Mouse (Mus musculus) kidney, postnatal 0 days (tissue): Measurements from ENCODE around the gene Bbx. TPM values are rescaled to one million over a fixed set of nuclear protein-coding genes. Genes with fewer than 3 reads are reported as not detected.

Source experiments
- ATAC-seq: fragments of 200-750 bp; cut with Nextera tagmentation; replicated peaks from 2 replicates; pipeline ENCODE4 v1.8.0; 2017; ENCODE audit warnings: low read depth, moderate number of reproducible peaks, moderate TSS enrichment, moderate library complexity; ENCODE audit not compliant: low FRiP score
- DNase-seq: peaks from one replicate; pipeline ENCODE4 v3.0.0-alpha.2; 2016; ENCODE audit warnings: low spot score
- H3K27ac ChIP-seq: fragments of 300-500 bp; sonication (generic); 2 replicates; pipeline ENCODE4 v1.5.1; 2014; ENCODE audit warnings: mild to moderate bottlenecking
- H3K27me3 ChIP-seq: fragments of 300-500 bp; sonication (generic); 2 replicates; pipeline ENCODE4 v1.6.1; 2014; ENCODE audit warnings: low read length, mixed read lengths; ENCODE audit not compliant: insufficient read depth
- H3K36me3 ChIP-seq: fragments of 300-500 bp; sonication (generic); 2 replicates; pipeline ENCODE4 v1.6.1; 2014; ENCODE audit warnings: low read length, mixed read lengths; ENCODE audit not compliant: insufficient read depth
- H3K4me1 ChIP-seq: fragments of 300-500 bp; sonication (generic); replicated peaks from 2 replicates; pipeline ENCODE4 v1.6.1; 2014; ENCODE audit warnings: antibody characterized with exemption, low read length, mixed read lengths; ENCODE audit not compliant: insufficient read depth
- H3K4me2 ChIP-seq: fragments of 300-500 bp; sonication (generic); 2 replicates; pipeline ENCODE4 v1.6.1; 2014; ENCODE audit warnings: mild to moderate bottlenecking, low read length, moderate library complexity, mixed read lengths
- H3K4me3 ChIP-seq: fragments of 300-500 bp; sonication (generic); replicated peaks from 2 replicates; pipeline ENCODE4 v1.5.1; 2014; ENCODE audit warnings: low read depth, low read length
- H3K9ac ChIP-seq: fragments of 300-500 bp; sonication (generic); 2 replicates; pipeline ENCODE4 v1.6.1; 2014; ENCODE audit warnings: low read depth, low read length
- H3K9me3 ChIP-seq: fragments of 300-500 bp; sonication (generic); replicated peaks from 2 replicates; pipeline ENCODE4 v1.6.1; 2016; ENCODE audit warnings: low read length, inconsistent platforms, mixed read lengths
- CTCF ChIP-seq: IDR thresholded peaks from 2 replicates; pipeline ENCODE4 v1.5.1; 2016; ENCODE audit warnings: antibody characterized with exemption, low read depth, mild to moderate bottlenecking, moderate library complexity
- WGBS: fragments of 180-500 bp; shearing (Covaris S2); extraction: QIAGEN DNeasy Blood & Tissue Kit; methylation state at CpG from one replicate; pipeline ENCODE4 v1.1.7; 2014; 5-methylcytosine and 5-hydroxymethylcytosine counted together
- polyA plus RNA-seq: library from polyadenylated mRNA; unstranded; fragments of >200 nt; fragmentation: Nextera tagmentation; extraction: Ambion mirVana; gene quantifications from 2 replicates; pipeline ENCODE4 v1.2.1, GENCODE M21; 2015

The Bbx gene
- polyA plus RNA-seq, 1 experiment from 2014 or later, result 25.5 TPM

DNA sequence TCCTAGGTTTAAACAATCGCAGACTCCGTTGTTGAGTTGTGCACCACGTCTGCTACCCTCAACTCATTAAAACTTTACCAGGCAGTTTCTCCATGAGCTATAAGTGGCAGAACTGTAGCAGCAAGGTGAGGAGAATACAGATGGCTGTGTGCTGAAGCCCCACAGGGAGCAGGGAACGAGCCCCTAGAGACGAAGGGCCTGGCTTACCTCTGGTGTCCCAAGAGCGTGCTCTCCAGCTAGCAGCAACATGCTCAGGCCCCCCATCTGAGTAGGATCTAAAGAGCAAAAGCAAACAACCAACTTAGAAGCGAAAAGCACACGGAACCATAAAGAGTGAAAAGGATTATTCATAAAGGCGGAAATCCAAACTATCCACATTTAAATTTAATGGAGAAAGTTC lies 170.0 kb downstream of the Bbx start:
- no peak overlapping the region for H3K9ac ChIP-seq
- no peak overlapping the region for H3K4me3 ChIP-seq
- H3K27ac ChIP-seq, result no peak overlapping the region
- ATAC-seq (no peak), DNase-seq (no peak)
- no peak overlapping the region for H3K4me2 ChIP-seq
- H3K9me3 ChIP-seq, result no peaks in the 10 kb centered on the region
- 92% methylated on average over 9 of the region's 9 CpGs for WGBS
- TF ChIP-seq CTCF, result no peak
- no peaks in the 10 kb centered on the region for H3K4me1 ChIP-seq
- H3K36me3 ChIP-seq, result peaks cover 14% of the 10 kb centered on the region
- no peaks in the 10 kb centered on the region for H3K27me3 ChIP-seq

DNA sequence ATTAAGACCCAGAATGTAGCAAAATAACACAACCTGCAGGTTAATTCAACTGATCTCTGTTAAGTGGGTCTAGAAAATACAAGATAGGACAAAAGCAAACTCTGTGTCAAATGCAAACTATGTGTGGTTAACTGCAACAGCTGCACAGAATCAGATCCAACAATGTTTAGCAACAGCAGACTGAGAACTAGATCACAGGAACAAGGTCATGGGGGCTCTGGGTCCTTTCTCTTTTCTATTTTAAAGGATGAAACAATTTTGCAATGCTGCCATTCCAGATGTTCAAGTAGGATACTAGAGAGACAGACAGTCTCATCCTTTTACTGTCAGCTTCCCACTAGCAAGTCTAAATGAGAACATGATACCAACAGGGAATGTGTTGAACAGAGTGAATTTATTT lies 170.4 kb downstream of the Bbx start:
- DNase-seq (no peak), ATAC-seq (no peak)
- TF ChIP-seq CTCF, result no peak

DNA sequence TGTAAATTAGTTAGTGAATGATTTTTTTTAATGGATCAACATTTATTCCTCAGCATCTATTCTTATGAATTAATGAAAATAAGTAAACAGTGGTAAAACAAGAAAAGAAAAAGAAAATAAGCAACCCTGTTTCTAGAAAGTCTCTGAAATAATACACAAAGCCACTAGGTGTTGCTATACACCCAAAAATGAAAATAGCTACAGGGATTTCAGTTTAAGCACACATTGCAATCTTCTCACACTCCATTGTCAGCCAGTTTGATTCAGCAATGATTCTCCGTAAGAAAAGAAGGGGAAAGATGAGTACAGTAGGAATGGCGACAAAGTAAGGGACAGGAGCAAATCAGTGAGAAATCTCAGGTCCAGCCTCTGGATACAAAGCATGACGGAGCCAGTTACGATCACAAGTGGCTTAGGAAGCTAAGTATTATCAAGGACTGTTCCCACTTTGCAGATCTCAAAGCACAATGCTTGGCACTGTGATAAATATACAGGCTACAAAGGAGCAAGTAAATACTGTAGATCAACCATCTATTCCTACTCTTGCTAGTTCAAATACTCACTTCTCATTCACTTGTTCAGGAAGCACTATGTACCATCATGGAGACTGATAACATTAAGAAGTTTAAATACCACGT lies 177.5 kb downstream of the Bbx start:
- 79% methylated on average over 5 of the region's 5 CpGs for WGBS

More for the DNA sequence above, 170.4 kb downstream of the Bbx start:
- Histone ChIP-seq H3K27ac (no peak overlapping the region), H3K9me3 (no peaks in the 10 kb centered on the region), H3K9ac (no peak overlapping the region), H3K4me2 (no peak overlapping the region), H3K27me3 (no peaks in the 10 kb centered on the region), H3K4me3 (no peak overlapping the region), H3K4me1 (no peaks in the 10 kb centered on the region), H3K36me3 (peaks cover 14% of the 10 kb centered on the region)

DNA sequence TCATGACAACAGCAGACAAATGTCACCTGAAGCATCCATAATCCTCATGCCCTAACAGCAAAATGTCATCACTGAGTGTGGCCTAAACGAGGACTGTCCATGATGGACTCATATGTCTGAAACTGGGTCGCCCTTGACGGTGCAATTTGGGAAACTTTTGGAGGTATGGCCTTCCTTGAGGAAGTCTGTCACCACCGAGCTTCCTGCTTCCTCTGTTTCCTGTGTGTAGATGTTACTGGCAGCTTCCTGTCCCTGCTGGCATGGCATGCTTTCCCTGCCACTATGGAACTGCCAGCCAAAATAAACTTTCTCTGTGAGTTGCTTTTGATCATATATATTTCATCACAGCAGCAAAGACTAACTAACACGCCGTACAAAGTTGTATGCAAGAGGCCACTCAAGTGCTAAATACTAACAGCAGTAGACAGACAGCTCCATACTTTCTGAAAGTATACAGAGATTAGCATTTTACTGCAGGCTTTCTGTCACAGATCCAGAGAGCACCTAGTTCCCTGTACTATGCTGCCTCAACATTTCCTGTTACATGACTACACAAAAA lies 180.7 kb downstream of the Bbx start:
- H3K9ac ChIP-seq, result no peak overlapping the region
- WGBS, result 73% methylated on average over 6 of the region's 6 CpGs
- H3K4me2 ChIP-seq, result no peak overlapping the region
- H3K36me3 ChIP-seq, result 0 out of 2 replicates have a peak, but pooled peaks cover 2% of the 10 kb centered on the region
- no peaks in the 10 kb centered on the region for H3K27me3 ChIP-seq
- DNase-seq (no peak), ATAC-seq (no peak)
- no peak for TF ChIP-seq CTCF
- no peaks in the 10 kb centered on the region for H3K9me3 ChIP-seq
- no peak overlapping the region for H3K27ac ChIP-seq
- H3K4me3 ChIP-seq, result no peak overlapping the region
- no peaks in the 10 kb centered on the region for H3K4me1 ChIP-seq

More for the DNA sequence above, 177.5 kb downstream of the Bbx start:
- H3K36me3 ChIP-seq, result no peaks in the 10 kb centered on the region
- peak; percentile 75 for TF ChIP-seq CTCF
- H3K27ac ChIP-seq, result no peak overlapping the region
- DNase-seq, result peak; percentile 83
- no peak overlapping the region for H3K4me3 ChIP-seq
- ATAC-seq, result no peak
- H3K4me1 ChIP-seq, result no peaks in the 10 kb centered on the region
- no peak overlapping the region for H3K9ac ChIP-seq
- H3K9me3 ChIP-seq, result no peaks in the 10 kb centered on the region
- H3K4me2 ChIP-seq, result no peak overlapping the region
- no peaks in the 10 kb centered on the region for H3K27me3 ChIP-seq

DNA sequence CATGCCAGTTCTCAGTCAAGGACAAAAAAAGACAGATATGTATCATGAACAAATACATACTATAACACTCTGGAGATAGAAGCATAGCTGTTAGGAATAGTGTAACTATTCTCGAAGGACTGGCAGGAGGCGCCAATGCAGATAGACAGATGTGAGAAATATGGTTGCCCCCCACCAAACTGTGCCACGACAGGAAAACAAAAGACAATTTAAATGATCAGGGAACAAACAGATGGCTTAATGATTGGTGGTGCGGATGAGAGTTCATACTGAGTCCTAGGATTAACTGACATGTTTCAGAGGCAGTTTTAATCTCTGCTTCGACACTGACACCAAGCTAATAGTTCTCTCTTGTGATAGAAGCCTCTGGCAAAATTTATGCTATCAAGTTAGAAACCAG lies 181.7 kb downstream of the Bbx start:
- Histone ChIP-seq H3K27me3 (no peaks in the 10 kb centered on the region), H3K27ac (no peak overlapping the region), H3K4me2 (no peak overlapping the region), H3K4me1 (no peaks in the 10 kb centered on the region), H3K9me3 (no peaks in the 10 kb centered on the region), H3K36me3 (0 out of 2 replicates have a peak, but pooled peaks cover 2% of the 10 kb centered on the region), H3K9ac (no peak overlapping the region), H3K4me3 (no peak overlapping the region)
- no peak for TF ChIP-seq CTCF
- DNase-seq (no peak), ATAC-seq (no peak)
- WGBS, result 88% methylated on average over 5 of the region's 5 CpGs

DNA sequence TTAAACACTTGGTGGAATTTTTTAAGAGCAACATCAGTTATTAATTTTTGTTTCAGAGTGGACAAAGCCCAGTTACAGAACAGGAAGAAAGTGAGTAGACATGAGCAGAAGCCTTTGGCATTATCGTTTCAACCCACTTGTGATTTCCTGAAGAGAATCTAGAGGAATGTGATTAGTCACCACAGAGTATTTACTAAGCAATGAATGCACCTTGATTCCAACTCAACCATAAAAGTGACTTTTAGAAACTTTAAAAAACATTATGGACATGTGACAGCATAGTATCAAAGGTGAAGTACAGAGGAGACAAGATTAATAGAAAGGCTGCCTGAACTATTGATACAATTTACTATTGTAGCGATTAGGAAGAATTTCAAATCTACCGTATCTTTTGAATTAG lies 183.2 kb downstream of the Bbx start:
- no peak for TF ChIP-seq CTCF
- no peak for ATAC-seq
- Histone ChIP-seq H3K27ac (no peak overlapping the region), H3K9ac (no peak overlapping the region), H3K27me3 (no peaks in the 10 kb centered on the region), H3K9me3 (no peaks in the 10 kb centered on the region), H3K4me2 (no peak overlapping the region), H3K4me3 (no peak overlapping the region), H3K36me3 (0 out of 2 replicates have a peak, but pooled peaks cover 2% of the 10 kb centered on the region), H3K4me1 (no peaks in the 10 kb centered on the region)
- DNase-seq, result no peak
- WGBS, result 81% methylated on average over 3 of the region's 3 CpGs

DNA sequence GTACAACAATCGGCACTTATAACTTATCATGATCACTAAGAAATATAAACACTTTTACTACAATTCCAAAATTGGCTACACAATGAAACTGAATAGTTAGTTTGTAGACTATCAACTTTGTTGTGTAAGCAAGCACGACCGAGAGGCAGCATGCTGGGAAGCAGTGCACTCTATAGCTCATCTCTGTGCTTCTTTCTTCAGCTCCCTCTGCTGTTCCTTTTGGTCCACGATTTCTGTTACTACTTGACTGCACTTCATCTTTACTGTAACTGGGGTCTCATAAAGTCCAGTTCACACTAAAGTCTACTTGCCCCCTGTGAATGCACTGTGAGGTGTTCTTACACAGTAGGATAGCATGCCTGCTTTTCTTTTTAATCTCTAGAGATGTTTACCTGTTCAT lies 189.7 kb downstream of the Bbx start:
- Histone ChIP-seq H3K4me2 (no peak overlapping the region), H3K4me1 (no peaks in the 10 kb centered on the region), H3K27me3 (no peaks in the 10 kb centered on the region), H3K4me3 (no peak overlapping the region), H3K9me3 (no peaks in the 10 kb centered on the region), H3K36me3 (peaks cover 5% of the 10 kb centered on the region; the same call in 1 of the 2 replicates), H3K27ac (no peak overlapping the region), H3K9ac (no peak overlapping the region)
- ATAC-seq (no peak), DNase-seq (peak; percentile 38)
- whole genome bisulfite sequencing, result 56% methylated on average over 4 of the region's 4 CpGs
- peak; percentile 53; the same call in 1 of the 2 replicates for TF ChIP-seq CTCF
